Mouse (Mus musculus) heart, adult 2 months (tissue): ENCODE measurements around the gene Pigh.

ENCODE experiments used
- CTCF ChIP-seq: fragments of 200-600 bp; IDR thresholded peaks from 2 replicates; pipeline ENCODE4 v1.8.1; 2022; ENCODE audit warnings: antibody characterized with exemption, mild to moderate bottlenecking, moderate library complexity
- EP300 ChIP-seq: fragments of 200-500 bp; IDR thresholded peaks from 2 replicates; pipeline ENCODE4 v1.6.1; 2011; ENCODE audit warnings: low read depth, low read length, control low read depth; ENCODE audit not compliant: insufficient read depth
- POLR2A ChIP-seq: fragments of 200-500 bp; IDR thresholded peaks from 2 replicates; pipeline ENCODE4 v1.6.1; 2011; ENCODE audit warnings: mild to moderate bottlenecking, low read depth, low read length, control low read depth; ENCODE audit not compliant: insufficient read depth

DNA sequence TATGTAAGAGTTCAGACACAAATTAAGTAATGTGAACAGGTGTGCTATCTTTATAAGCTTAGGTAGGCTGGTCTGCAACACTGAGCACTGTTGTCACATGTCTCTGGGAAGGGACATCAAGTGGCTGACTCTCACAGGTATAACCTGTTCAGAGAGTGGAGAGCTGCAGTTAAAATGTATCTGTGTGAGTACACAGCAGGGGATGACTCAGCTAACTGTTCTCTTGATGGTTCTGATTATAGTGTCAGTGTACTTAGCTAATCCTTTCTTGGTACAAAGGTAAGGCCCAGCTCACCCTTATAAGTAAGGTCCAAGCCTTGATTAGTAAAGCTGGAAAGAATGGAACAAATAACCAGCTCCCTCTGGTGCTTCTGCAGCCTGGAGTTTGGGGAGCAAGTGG lies 48.0 kb downstream of the Pigh start:
- TF ChIP-seq CTCF (no peak), POLR2A (no peak), EP300 (no peak)
